Mouse (Mus musculus) hindbrain, embryonic 16.5 days (tissue): ENCODE data around the gene Tbc1d23. TPM values are rescaled to one million over a fixed set of nuclear protein-coding genes. Genes with fewer than 3 reads are reported as not detected.

ENCODE experiments used
- ATAC-seq: fragments of 200-750 bp; cut with Nextera tagmentation; 2 replicates; pipeline ENCODE4 v1.8.0; 2017; ENCODE audit warnings: moderate TSS enrichment, moderate library complexity
- H3K27ac ChIP-seq: fragments of 300-500 bp; sonication (generic); 2 replicates; pipeline ENCODE4 v1.5.1; 2014; ENCODE audit warnings: low read depth, mild to moderate bottlenecking, control low read depth, low read length, moderate library complexity
- H3K27me3 ChIP-seq: fragments of 300-500 bp; sonication (generic); replicated peaks from 2 replicates; pipeline ENCODE4 v1.6.1; 2014; ENCODE audit warnings: low read length; ENCODE audit not compliant: control insufficient read depth, insufficient read depth
- H3K36me3 ChIP-seq: fragments of 300-500 bp; sonication (generic); 2 replicates; pipeline ENCODE4 v1.6.1; 2014; ENCODE audit warnings: mild to moderate bottlenecking, low read length, moderate library complexity, mixed read lengths; ENCODE audit not compliant: control insufficient read depth, insufficient read depth
- H3K4me1 ChIP-seq: fragments of 300-500 bp; sonication (generic); 2 replicates; pipeline ENCODE4 v1.6.1; 2014; ENCODE audit warnings: low read depth, low read length; ENCODE audit not compliant: control insufficient read depth, insufficient read depth
- H3K4me2 ChIP-seq: fragments of 300-500 bp; sonication (generic); 2 replicates; pipeline ENCODE4 v1.6.1; 2014; ENCODE audit warnings: mild to moderate bottlenecking, low read length, control low read depth, moderate library complexity
- H3K4me3 ChIP-seq: fragments of 300-500 bp; sonication (generic); 2 replicates; pipeline ENCODE4 v1.5.1; 2014; ENCODE audit warnings: mild to moderate bottlenecking, low read length, control low read depth, moderate library complexity
- H3K9ac ChIP-seq: fragments of 300-500 bp; sonication (generic); 2 replicates; pipeline ENCODE4 v1.6.1; 2014; ENCODE audit warnings: low read depth, mild to moderate bottlenecking, control low read depth, low read length, moderate library complexity
- H3K9me3 ChIP-seq: fragments of 300-500 bp; sonication (generic); 2 replicates; pipeline ENCODE4 v1.6.1; 2014; ENCODE audit warnings: mild to moderate bottlenecking, low read length, moderate library complexity; ENCODE audit not compliant: control insufficient read depth
- WGBS: fragments of 180-500 bp; shearing (Covaris S2); extraction: QIAGEN DNeasy Blood & Tissue Kit; methylation state at CpG from one replicate; pipeline ENCODE4 v1.1.7; 2014; 5-methylcytosine and 5-hydroxymethylcytosine counted together
- polyA plus RNA-seq: library from polyadenylated mRNA; unstranded; fragments of >200 nt; fragmentation: Nextera tagmentation; extraction: Ambion mirVana; gene quantifications from 2 replicates; pipeline ENCODE4 v1.2.1, GENCODE M21; 2015

The Tbc1d23 gene
- polyA plus RNA-seq, 1 experiment from 2014 or later, result 30.2 TPM

DNA sequence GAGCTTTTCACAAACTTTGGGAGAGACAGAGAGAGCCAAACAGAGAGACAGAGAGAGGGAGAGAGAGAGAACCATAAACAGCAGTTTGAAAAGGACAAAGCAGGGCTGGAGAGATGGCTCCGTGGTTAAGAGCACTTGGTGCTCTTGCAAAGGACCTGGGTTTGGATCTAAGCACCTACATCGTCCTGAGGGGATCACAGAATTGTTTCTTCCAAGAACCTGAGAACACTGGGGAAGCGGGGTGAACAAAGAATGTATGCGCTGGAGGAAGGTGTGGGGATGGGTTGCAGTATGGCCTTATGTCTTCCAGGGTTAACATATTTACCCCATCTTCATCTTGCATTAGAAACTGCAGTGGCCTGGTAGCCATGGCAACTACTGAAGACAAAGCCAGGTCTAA, 63.1 kb downstream of the Tbc1d23 start:
- WGBS, result 56% methylated on average over 4 of the region's 4 CpGs
- Histone ChIP-seq H3K4me1 (no peaks in the 10 kb centered on the region), H3K27ac (no peak overlapping the region), H3K36me3 (peaks cover 10% of the 10 kb centered on the region), H3K9ac (no peak overlapping the region), H3K27me3 (no peaks in the 10 kb centered on the region), H3K4me2 (no peak overlapping the region), H3K9me3 (no peaks in the 10 kb centered on the region), H3K4me3 (no peak overlapping the region)
- no peak for ATAC-seq

DNA sequence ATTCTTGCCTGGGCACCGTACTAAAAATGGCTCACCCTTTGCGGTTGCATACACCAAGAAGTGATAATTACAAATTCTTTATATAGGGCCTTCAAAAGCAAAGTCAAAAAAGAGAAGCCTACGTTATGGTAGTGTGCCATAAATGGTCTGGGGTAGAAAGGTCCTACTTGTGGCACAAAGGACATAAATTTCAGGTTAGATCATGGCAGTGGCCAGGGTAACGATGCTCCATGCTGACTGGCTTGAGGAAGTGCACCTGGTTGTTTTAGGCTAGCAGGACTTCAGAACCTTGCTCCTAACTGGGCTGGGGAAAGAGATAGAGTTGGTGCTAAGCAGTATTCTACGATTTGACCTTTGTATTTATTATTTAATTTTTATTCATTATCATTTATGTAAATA, 63.8 kb downstream of the Tbc1d23 start:
- no peaks in the 10 kb centered on the region for H3K4me1 ChIP-seq
- peak overlapping the region; percentile 88 for H3K9ac ChIP-seq
- H3K4me3 ChIP-seq, result peak overlapping the region; percentile 93
- H3K36me3 ChIP-seq, result peaks cover 10% of the 10 kb centered on the region
- H3K27ac ChIP-seq, result peak overlapping the region; percentile 89
- peak overlapping the region; percentile 85 for H3K4me2 ChIP-seq
- WGBS, result 24% methylated on average over 5 of the region's 5 CpGs
- no peaks in the 10 kb centered on the region for H3K27me3 ChIP-seq
- no peaks in the 10 kb centered on the region for H3K9me3 ChIP-seq
- ATAC-seq, result no peak

DNA sequence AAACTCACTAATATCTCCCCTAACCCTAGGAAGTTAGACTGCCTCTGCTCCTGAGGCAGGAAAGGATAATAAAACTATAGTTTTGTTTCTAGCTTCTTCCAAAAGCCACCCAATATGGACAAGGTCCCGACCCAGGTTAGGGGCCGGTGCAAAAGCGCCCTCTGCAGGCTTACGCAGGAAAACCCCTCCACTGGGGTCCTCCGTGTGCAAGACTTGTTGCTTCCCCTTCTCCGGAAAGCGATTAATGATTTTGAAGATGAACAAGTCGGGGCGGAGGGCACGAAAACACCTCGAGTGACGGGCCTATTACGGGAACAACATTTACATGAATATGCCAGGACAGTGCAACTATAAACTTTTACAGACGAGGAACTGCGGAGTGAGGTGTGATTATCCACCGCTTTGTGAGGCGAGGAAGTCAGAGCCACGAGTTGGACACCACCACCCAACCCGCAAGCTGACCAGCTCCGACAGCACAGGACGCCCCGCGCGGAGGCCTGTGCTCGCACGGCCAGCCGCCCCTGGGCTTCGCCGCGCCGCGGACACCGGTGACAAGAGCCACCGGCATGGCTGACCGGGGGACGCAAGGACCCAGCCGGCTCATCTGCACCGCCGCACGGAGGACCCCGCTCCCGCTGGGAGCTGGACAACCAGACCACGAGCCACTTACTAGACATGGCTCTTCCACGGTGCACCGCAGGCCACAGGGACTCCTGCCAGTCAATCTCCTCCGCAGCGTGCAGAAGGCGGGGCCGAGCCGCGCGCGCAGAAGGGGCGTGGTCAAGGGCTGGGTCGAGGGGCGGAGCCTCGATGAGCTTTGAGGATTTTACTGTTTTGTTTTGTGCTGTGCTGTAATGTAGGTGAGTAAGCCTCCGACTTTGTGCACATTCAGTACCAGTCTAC, 64.4 kb downstream of the Tbc1d23 start, which contains the start of gene Nit2:
Gene Nit2 (minus strand): TSS at position 731 of the 903 bp plus-strand sequence.
- ATAC-seq, result peak; percentile 98
- H3K27me3 ChIP-seq, result no peaks in the 10 kb centered on the region
- H3K4me1 ChIP-seq, result no peaks in the 10 kb centered on the region
- peaks cover 10% of the 10 kb centered on the region for H3K36me3 ChIP-seq
- peak within 1 kb of the TSS; percentile 88 for H3K9ac ChIP-seq
- no peaks in the 10 kb centered on the region for H3K9me3 ChIP-seq
- H3K4me2 ChIP-seq, result peak within 1 kb of the TSS; percentile 85
- WGBS, result under 1% methylated on average over 58 of the region's 58 CpGs
- peak within 1 kb of the TSS; percentile 89 for H3K27ac ChIP-seq
- peak within 1 kb of the TSS; percentile 93 for H3K4me3 ChIP-seq

DNA sequence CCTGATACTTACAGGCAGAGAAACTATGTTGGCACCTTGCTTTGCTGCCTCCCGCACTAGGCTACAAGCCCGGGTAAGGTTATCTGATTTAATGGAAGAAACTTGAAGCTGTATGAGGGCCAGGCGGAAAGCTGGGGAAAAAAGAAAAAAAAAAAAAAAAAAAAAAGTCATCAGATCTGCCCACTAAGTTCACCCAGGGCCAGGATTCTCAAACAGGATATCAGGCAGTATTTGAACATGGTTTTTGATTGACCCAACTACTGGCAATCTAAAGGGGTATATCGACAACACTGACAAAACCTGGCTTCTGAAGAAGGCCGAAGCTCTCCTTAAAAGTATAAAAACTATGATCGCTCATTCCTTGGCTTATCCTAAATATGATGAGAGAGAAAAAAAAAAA, 65.2 kb downstream of the Tbc1d23 start:
- Histone ChIP-seq H3K9me3 (no peaks in the 10 kb centered on the region), H3K4me2 (peak overlapping the region; percentile 85), H3K4me3 (peak overlapping the region; percentile 93), H3K36me3 (peaks cover 5% of the 10 kb centered on the region), H3K27me3 (no peaks in the 10 kb centered on the region), H3K9ac (no peak overlapping the region), H3K4me1 (no peaks in the 10 kb centered on the region), H3K27ac (no peak overlapping the region)
- 89% methylated on average over 6 of the region's 6 CpGs for WGBS
- ATAC-seq, result no peak

DNA sequence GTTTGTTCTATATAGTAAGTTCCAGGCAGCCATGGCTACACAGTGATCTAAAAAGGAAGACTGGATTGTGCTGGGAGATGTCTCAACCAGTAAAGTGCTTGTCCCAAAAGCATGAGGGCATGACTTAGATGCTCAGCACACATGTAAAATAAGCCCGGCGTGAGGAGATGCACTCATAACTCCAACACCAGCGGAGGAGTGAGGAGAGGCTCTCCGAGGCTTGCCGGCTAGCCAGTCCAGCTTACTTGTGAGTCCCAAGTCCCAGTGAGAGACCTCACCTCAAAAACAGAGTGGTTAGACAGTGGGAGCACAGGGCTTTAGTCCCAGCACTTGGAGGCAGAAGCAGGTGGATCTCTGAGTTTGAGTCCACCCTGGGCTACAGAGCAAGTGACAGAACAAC, 66.1 kb downstream of the Tbc1d23 start:
- Histone ChIP-seq H3K9ac (no peak overlapping the region), H3K4me3 (no peak overlapping the region), H3K27me3 (no peaks in the 10 kb centered on the region), H3K4me1 (no peaks in the 10 kb centered on the region), H3K27ac (no peak overlapping the region), H3K4me2 (no peak overlapping the region), H3K9me3 (no peaks in the 10 kb centered on the region), H3K36me3 (peaks cover under 1% of the 10 kb centered on the region; the same call in 1 of the 2 replicates)
- WGBS, result 100% methylated on average over 5 of the region's 5 CpGs
- ATAC-seq, result no peak

DNA sequence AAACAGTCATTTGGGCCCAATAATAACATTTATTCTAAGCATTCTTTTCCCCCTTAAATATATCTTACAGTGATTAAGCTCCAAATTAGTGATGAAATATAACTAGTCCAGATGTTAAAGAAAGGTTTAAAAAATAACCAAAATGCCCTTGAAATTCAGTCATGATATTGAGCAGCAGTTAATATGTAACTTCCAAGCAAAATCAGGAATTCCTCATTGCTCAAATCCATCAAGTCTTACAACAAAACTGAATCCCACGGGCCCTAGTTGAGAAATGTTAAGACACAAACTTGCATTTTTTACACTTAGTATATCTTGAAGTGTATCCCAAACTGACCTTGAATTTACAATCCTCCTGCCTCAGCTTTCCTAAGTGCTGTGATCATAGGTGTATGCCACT, 67.6 kb downstream of the Tbc1d23 start:
- no peak overlapping the region for H3K4me3 ChIP-seq
- WGBS, result 97% methylated on average over 1 of the region's 1 CpGs
- H3K9me3 ChIP-seq, result no peaks in the 10 kb centered on the region
- no peak overlapping the region for H3K4me2 ChIP-seq
- H3K36me3 ChIP-seq, result no peaks in the 10 kb centered on the region
- no peaks in the 10 kb centered on the region for H3K27me3 ChIP-seq
- no peak overlapping the region for H3K27ac ChIP-seq
- no peak overlapping the region for H3K9ac ChIP-seq
- no peaks in the 10 kb centered on the region for H3K4me1 ChIP-seq
- ATAC-seq, result no peak

DNA sequence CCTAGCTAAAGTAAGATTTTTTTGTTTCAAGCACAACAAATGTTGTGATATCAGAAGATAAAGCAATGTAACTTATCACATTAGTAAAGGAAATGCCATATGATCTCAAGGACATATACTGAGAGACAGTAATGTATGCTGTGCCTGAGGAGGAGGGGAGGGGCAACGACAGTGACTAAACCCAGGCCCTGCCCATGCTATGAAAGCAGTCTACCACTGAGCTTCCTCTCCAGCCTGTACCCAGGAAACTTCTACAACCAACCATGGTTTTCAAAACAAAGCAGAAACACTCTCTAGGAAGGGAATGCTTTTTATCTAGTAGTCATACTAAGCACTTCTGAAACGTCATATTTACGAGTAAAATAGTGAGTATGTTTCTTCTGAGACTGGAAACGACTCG, 68.5 kb downstream of the Tbc1d23 start:
- peaks cover 4% of the 10 kb centered on the region; the same call in 1 of the 2 replicates for H3K36me3 ChIP-seq
- H3K4me1 ChIP-seq, result no peaks in the 10 kb centered on the region
- no peaks in the 10 kb centered on the region for H3K27me3 ChIP-seq
- no peak overlapping the region for H3K9ac ChIP-seq
- no peaks in the 10 kb centered on the region for H3K9me3 ChIP-seq
- H3K27ac ChIP-seq, result no peak overlapping the region
- no peak for ATAC-seq
- 93% methylated on average over 5 of the region's 5 CpGs for WGBS
- H3K4me3 ChIP-seq, result no peak overlapping the region
- H3K4me2 ChIP-seq, result no peak overlapping the region

DNA sequence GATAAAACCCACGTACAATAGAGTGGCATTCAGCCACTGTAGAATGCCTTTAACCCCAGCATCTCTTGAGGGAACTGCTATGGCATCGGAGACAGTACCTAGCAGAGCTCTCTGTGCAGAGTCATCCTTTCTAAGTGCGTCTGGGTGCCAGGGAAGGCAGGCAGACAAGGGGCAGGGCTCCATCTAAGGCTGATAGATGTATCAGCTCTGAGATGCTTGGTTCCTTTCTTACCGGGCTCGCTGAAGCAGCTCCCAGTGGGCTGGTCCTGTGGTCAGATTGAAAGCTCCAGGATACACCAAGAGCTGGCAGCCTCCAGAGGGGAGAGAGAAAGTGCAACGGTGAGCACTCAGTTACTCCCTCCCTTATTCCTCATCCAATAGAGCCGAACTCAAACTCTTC, 71.5 kb downstream of the Tbc1d23 start:
- no peak for ATAC-seq
- WGBS, result 65% methylated on average over 7 of the region's 7 CpGs
- H3K4me1 ChIP-seq, result no peaks in the 10 kb centered on the region
- no peak overlapping the region for H3K4me3 ChIP-seq
- H3K9ac ChIP-seq, result no peak overlapping the region
- no peak overlapping the region for H3K27ac ChIP-seq
- peaks cover 14% of the 10 kb centered on the region for H3K36me3 ChIP-seq
- H3K27me3 ChIP-seq, result no peaks in the 10 kb centered on the region
- no peaks in the 10 kb centered on the region for H3K9me3 ChIP-seq
- H3K4me2 ChIP-seq, result no peak overlapping the region

DNA sequence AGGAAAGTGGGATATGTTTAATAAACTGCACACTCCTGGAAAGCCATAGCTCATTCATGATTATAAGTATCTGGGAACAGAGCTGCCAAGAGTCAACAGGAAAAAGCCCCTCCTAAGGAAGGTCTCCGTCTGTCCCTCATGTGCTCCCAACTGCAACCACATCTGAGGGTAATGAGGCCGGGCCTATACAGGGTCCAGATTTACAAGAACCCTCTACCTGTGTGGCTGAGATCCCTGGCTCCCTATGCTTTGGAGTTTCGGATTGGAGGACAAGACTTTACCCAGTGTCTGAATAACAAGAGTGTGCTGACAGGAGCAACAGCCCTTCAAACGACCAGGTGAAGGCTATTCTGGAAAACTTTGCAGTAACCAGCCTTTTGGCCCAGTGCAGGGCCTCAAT, 73.6 kb downstream of the Tbc1d23 start:
- Histone ChIP-seq H3K27me3 (no peaks in the 10 kb centered on the region), H3K9ac (no peak overlapping the region), H3K4me3 (no peak overlapping the region), H3K36me3 (peaks cover 20% of the 10 kb centered on the region), H3K4me1 (no peaks in the 10 kb centered on the region), H3K4me2 (no peak overlapping the region), H3K27ac (no peak overlapping the region), H3K9me3 (no peaks in the 10 kb centered on the region)
- ATAC-seq, result no peak
- WGBS, result 82% methylated on average over 4 of the region's 4 CpGs
